Mouse (Mus musculus) liver, postnatal 0 days (tissue): ENCODE results near the gene Ipo9.

Experiments
- CTCF ChIP-seq: sonication (generic); IDR thresholded peaks from 2 replicates; pipeline ENCODE4 v1.5.1; 2016; ENCODE audit warnings: antibody characterized with exemption, low read depth
- EP300 ChIP-seq: IDR thresholded peaks from 2 replicates; pipeline ENCODE4 v1.6.1; 2016; ENCODE audit warnings: antibody characterized with exemption, low read depth, mild to moderate bottlenecking

DNA sequence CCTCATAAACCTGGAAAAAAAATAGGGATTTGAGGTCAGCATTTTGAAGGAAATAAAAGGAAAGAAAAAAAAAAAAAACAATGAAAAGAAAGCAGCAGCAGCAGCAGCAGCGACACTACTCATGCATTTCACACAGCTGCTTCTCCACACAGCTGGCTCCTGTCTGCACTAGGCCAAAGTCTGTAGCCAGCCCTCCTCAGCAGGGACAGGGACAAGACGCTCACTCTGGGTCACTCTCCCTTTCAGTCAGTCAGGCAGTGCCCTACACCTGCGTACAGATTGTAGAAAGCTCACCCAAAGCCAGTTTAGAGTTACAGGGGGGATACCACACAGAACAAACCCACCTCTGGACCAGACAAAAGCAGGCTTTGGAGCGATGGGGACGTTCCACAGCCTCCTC is 27.6 kb upstream of the Ipo9 start:
- TF ChIP-seq CTCF: no peak
- TF ChIP-seq EP300: no peak
